Mouse (Mus musculus) stomach, embryonic 16.5 days (tissue): ENCODE results near the gene Stpg3. TPM values are rescaled to one million over a fixed set of nuclear protein-coding genes. Genes with fewer than 3 reads are reported as not detected.

Experiments
- ATAC-seq: fragments of 200-750 bp; cut with Nextera tagmentation; 2 replicates; pipeline ENCODE4 v1.8.0; 2017; ENCODE audit warnings: moderate number of reproducible peaks, moderate TSS enrichment; ENCODE audit not compliant: insufficient read depth, low FRiP score
- H3K27ac ChIP-seq: fragments of 300-500 bp; sonication (generic); 2 replicates; pipeline ENCODE4 v1.5.1; 2014; ENCODE audit warnings: low read length
- H3K27me3 ChIP-seq: fragments of 300-500 bp; sonication (generic); 2 replicates; pipeline ENCODE4 v1.6.1; 2014; ENCODE audit warnings: low read length, control low read depth, mixed read lengths; ENCODE audit not compliant: control insufficient read depth, insufficient read depth
- H3K36me3 ChIP-seq: fragments of 300-500 bp; sonication (generic); 2 replicates; pipeline ENCODE4 v1.6.1; 2014; ENCODE audit warnings: low read length; ENCODE audit not compliant: control insufficient read depth, insufficient read depth
- H3K4me1 ChIP-seq: fragments of 300-500 bp; sonication (generic); 2 replicates; pipeline ENCODE4 v1.6.1; 2014; ENCODE audit warnings: low read length, control low read depth, mixed read lengths; ENCODE audit not compliant: control insufficient read depth, insufficient read depth
- H3K4me2 ChIP-seq: fragments of 300-500 bp; sonication (generic); 2 replicates; pipeline ENCODE4 v1.6.1; 2014; ENCODE audit warnings: low read depth, low read length, mixed read lengths
- H3K4me3 ChIP-seq: fragments of 300-500 bp; sonication (generic); replicated peaks from 2 replicates; pipeline ENCODE4 v1.5.1; 2014; ENCODE audit warnings: mild to moderate bottlenecking, low read length
- H3K9ac ChIP-seq: fragments of 300-500 bp; sonication (generic); 2 replicates; pipeline ENCODE4 v1.6.1; 2014; ENCODE audit warnings: low read length
- H3K9me3 ChIP-seq: fragments of 300-500 bp; sonication (generic); replicated peaks from 2 replicates; pipeline ENCODE4 v1.6.1; 2016; ENCODE audit warnings: low read length, control low read depth; ENCODE audit not compliant: control insufficient read depth
- whole genome bisulfite sequencing: fragments of 180-500 bp; shearing (Covaris S2); extraction: QIAGEN DNeasy Blood & Tissue Kit; methylation state at CpG from one replicate; pipeline ENCODE4 v1.1.7; 2014; 5-methylcytosine and 5-hydroxymethylcytosine counted together
- polyA plus RNA-seq: library from polyadenylated mRNA; unstranded; fragments of >200 nt; fragmentation: Nextera tagmentation; extraction: Ambion mirVana; gene quantifications from 2 replicates; pipeline ENCODE4 v1.2.1, GENCODE M21; 2015

Gene Stpg3
- polyA plus RNA-seq, 1 experiment from 2014 or later, result 0.06 TPM

- no peaks in the 10 kb centered on the region for H3K27me3 ChIP-seq
- peak within 1 kb of the TSS; percentile 91 for H3K4me2 ChIP-seq
- peak within 1 kb of the TSS; percentile 84 for H3K9ac ChIP-seq
- H3K4me1 ChIP-seq, result peaks cover 14% of the 10 kb centered on the region
- peak within 1 kb of the TSS; percentile 85 for H3K4me3 ChIP-seq
- H3K27ac ChIP-seq, result peak within 1 kb of the TSS; percentile 48
- no peaks in the 10 kb centered on the region for H3K36me3 ChIP-seq
- under 1% methylated on average over 39 of the region's 39 CpGs for WGBS
- no peaks in the 10 kb centered on the region for H3K9me3 ChIP-seq
- peak; percentile 81 for ATAC-seq
These were observed 40.9 kb upstream of the Stpg3 start, which contains the start of gene Tmem203 for GRCm38 (mm10) chr2:25255284-25255779. TSS of gene Tmem203 (plus strand) at chr2:25255439.

GRCm38 (mm10) chr2:25252331-25252730 lies 37.9 kb upstream of the Stpg3 start:
- Histone ChIP-seq H3K9me3 (no peaks in the 10 kb centered on the region), H3K27me3 (no peaks in the 10 kb centered on the region), H3K27ac (no peak overlapping the region), H3K4me1 (peaks cover 14% of the 10 kb centered on the region), H3K36me3 (peaks cover 11% of the 10 kb centered on the region), H3K4me3 (no peak overlapping the region), H3K9ac (no peak overlapping the region), H3K4me2 (no peak overlapping the region)
- ATAC-seq, result no peak
- WGBS, result 87% methylated on average over 1 of the region's 1 CpGs

- peak; percentile 68; the same call in 1 of the 2 replicates for ATAC-seq
- peak within 1 kb of the TSS; percentile 82 for H3K27ac ChIP-seq
- 78% methylated on average over 10 of the region's 10 CpGs for WGBS
These were observed 32.0 kb upstream of the Stpg3 start, which contains the start of gene AL732309.1 for GRCm38 (mm10) chr2:25246183-25247072. TSS of gene AL732309.1 (minus strand) at chr2:25246863.

GRCm38 (mm10) chr2:25244144-25244543 lies 29.7 kb upstream of the Stpg3 start:
- Histone ChIP-seq H3K27me3 (peaks cover 15% of the 10 kb centered on the region), H3K27ac (no peak overlapping the region), H3K4me1 (peaks cover 30% of the 10 kb centered on the region), H3K36me3 (peaks cover 11% of the 10 kb centered on the region; the same call in 1 of the 2 replicates), H3K4me2 (no peak overlapping the region), H3K4me3 (no peak overlapping the region), H3K9ac (no peak overlapping the region), H3K9me3 (no peaks in the 10 kb centered on the region)
- 84% methylated on average over 4 of the region's 4 CpGs for WGBS
- ATAC-seq, result no peak

More at GRCm38 (mm10) chr2:25246183-25247072, 32.0 kb upstream of the Stpg3 start, which contains the start of gene AL732309.1:
- peak within 1 kb of the TSS; percentile 23 for H3K4me2 ChIP-seq
- H3K4me3 ChIP-seq, result peak within 1 kb of the TSS; percentile 12; the same call in 1 of the 2 replicates
- H3K36me3 ChIP-seq, result peaks cover 16% of the 10 kb centered on the region
- H3K27me3 ChIP-seq, result peaks cover 14% of the 10 kb centered on the region
- H3K9ac ChIP-seq, result peak within 1 kb of the TSS; percentile 28; the same call in 1 of the 2 replicates
- peaks cover 16% of the 10 kb centered on the region for H3K4me1 ChIP-seq
- H3K9me3 ChIP-seq, result no peaks in the 10 kb centered on the region

- Histone ChIP-seq H3K27ac (no peak overlapping the region), H3K36me3 (peaks cover 5% of the 10 kb centered on the region; the same call in 1 of the 2 replicates), H3K4me3 (no peak overlapping the region), H3K4me2 (no peak overlapping the region; the same call in 1 of the 2 replicates), H3K4me1 (peaks cover 33% of the 10 kb centered on the region), H3K27me3 (peaks cover 15% of the 10 kb centered on the region), H3K9me3 (no peaks in the 10 kb centered on the region), H3K9ac (no peak overlapping the region; the same call in 1 of the 2 replicates)
- ATAC-seq, result no peak
- 71% methylated on average over 8 of the region's 8 CpGs for WGBS
These were observed 28.9 kb upstream of the Stpg3 start for GRCm38 (mm10) chr2:25243342-25243741.

- no peak for ATAC-seq
- WGBS, result under 1% methylated on average over 42 of the region's 59 CpGs
- H3K9ac ChIP-seq, result peak within 1 kb of the TSS; percentile 80
- H3K9me3 ChIP-seq, result no peaks in the 10 kb centered on the region
- peak within 1 kb of the TSS; percentile 96 for H3K4me2 ChIP-seq
- H3K4me1 ChIP-seq, result peaks cover 33% of the 10 kb centered on the region
- 0 out of 2 replicates have a peak, but pooled peaks cover 5% of the 10 kb centered on the region for H3K36me3 ChIP-seq
- H3K27ac ChIP-seq, result peak within 1 kb of the TSS; percentile 70
- peak within 1 kb of the TSS; percentile 57 for H3K4me3 ChIP-seq
- peaks cover 15% of the 10 kb centered on the region for H3K27me3 ChIP-seq
These were observed 27.7 kb upstream of the Stpg3 start, which contains the start of the genes Rnf208 and Cysrt1 for GRCm38 (mm10) chr2:25242101-25242506. TSS of gene Rnf208 (plus strand) at chr2:25242255. TSS of gene Cysrt1 (minus strand) at chr2:25242452.

- Histone ChIP-seq H3K9ac (peak overlapping the region; percentile 80), H3K4me3 (peak overlapping the region; percentile 57), H3K36me3 (0 out of 2 replicates have a peak, but pooled peaks cover 5% of the 10 kb centered on the region), H3K9me3 (no peaks in the 10 kb centered on the region), H3K4me2 (peak overlapping the region; percentile 96), H3K4me1 (peaks cover 33% of the 10 kb centered on the region), H3K27me3 (peaks cover 15% of the 10 kb centered on the region), H3K27ac (peak overlapping the region; percentile 70)
- 11% methylated on average over 6 of the region's 6 CpGs for WGBS
- ATAC-seq, result peak; percentile 41
These were observed 27.0 kb upstream of the Stpg3 start for GRCm38 (mm10) chr2:25241438-25241775.

GRCm38 (mm10) chr2:25240723-25241437 lies 26.4 kb upstream of the Stpg3 start:
- ATAC-seq, result peak; percentile 87
- H3K9me3 ChIP-seq, result no peaks in the 10 kb centered on the region
- peaks cover 29% of the 10 kb centered on the region for H3K4me1 ChIP-seq
- H3K27ac ChIP-seq, result peak overlapping the region; percentile 50
- peaks cover 15% of the 10 kb centered on the region for H3K27me3 ChIP-seq
- H3K4me2 ChIP-seq, result peak overlapping the region; percentile 96
- H3K36me3 ChIP-seq, result 0 out of 2 replicates have a peak, but pooled peaks cover 4% of the 10 kb centered on the region
- 1% methylated on average over 29 of the region's 29 CpGs for WGBS
- H3K4me3 ChIP-seq, result peak overlapping the region; percentile 57
- H3K9ac ChIP-seq, result peak overlapping the region; percentile 70
